Mouse (Mus musculus): Measurements from ENCODE around the gene Slc25a21. TPM values are rescaled to one million over a fixed set of nuclear protein-coding genes. Genes with fewer than 3 reads are reported as not detected.
A peak's percentile ranks its signal among the peaks of the same experiment; 100 is the strongest.

Gene Slc25a21
- total RNA-seq, 4 experiments from 2014 or later: 0.68 to 1.7 (median 1.1) TPM

DNA sequence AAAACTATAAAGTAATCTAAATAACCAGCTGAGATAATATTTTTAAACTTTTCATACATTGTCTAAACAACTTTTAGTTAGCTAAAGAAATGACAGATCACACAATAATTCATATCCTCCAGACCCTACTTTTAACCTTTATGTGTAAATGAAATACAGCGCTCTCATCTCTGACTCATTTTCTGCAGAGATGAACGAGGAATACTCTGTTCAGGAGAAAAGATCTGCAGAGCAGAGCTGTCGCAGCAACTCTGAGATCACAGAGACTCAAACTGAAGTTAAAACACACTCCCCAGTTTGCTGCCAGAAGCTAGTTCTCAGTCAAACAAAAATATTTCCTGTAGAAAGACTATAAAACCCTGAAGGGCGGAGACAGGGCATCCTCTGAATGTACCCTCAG lies 177.5 kb downstream of the Slc25a21 start:
- DNase-seq (ENCODE audit: low spot score in 2 of 2): no peak

DNA sequence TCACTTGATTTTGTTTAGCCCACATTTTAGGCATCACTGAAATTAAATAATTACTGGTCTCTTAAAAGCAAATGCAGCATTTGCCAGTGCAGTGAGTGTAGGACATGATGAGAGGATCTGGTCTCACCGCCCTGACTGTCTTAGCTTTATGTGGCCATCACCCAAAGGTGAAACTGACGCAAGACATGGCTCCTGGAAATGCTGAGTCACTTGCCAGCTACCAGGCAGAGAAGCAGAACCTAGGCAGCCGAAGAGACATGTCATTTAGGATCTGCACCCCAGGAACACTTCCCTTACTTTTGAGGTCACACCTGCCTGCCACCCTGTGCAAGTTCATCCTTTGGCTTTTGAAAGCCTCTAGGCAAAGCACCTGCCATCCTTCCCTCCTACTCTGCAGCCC lies 180.4 kb downstream of the Slc25a21 start:
- no peak for DNase-seq (ENCODE audit: low spot score in 2 of 2)

DNA sequence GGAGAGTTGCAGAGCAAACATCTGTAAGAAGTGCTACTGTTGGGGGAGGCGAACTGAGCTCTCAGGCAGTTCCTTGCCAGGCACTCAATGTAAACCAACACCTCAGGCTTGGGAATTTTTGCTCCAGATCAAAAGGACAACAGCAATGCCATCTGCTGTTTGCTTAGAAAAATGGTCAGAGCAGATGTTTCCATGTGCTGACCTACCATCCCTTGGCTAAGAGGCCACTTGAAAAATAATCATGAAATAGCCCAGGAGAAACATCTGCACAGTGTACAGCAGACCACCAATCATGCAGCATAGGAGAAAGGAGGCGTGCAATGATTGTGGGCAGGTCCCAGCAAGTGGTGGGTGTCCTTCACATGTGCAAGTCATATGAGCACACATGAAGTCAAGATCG lies 180.9 kb downstream of the Slc25a21 start:
- no peak for DNase-seq (ENCODE audit: low spot score in 2 of 2)

DNA sequence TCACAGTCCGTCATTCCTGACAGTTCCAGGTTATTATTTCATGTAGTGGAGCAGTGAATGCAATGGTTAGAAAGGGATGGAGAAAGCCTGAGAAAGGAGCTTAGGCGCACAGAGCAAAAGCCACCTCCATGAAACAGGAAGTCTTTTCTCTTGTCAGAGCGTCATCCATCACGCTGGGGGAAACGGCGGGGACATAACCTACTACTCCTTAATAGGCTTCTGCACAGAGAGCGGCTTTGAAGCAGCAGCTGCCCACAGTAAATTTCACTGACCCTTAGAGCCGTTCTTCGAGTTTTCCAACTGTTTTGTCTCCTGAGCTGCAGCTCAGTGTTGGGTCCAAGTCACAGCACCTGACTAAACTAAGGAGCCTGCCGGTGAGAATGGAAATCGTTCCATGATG lies 188.3 kb downstream of the Slc25a21 start:
- DNase-seq (ENCODE audit: low spot score in 2 of 2): no peak

DNA sequence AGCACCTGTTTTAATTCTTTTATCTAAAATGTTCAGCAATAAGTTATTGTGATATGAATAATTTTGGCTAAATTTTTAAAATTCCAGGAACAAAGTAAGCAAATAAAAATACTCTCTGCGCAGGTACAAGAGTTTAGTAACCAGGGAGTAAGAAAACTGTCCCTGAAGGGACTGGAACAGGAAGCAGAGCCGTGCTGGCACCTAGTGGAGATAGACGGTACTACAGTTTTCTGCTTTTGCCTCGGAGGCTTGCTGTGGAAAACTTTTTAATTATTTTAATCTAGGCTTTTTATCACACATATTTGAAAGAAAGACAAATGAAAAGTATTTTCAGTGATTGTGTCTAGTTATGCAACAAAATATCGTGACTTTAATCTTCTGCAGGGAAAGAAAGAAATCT lies 211.2 kb downstream of the Slc25a21 start:
- DNase-seq (ENCODE audit: low spot score in 2 of 2): peak in 1 of 2 experiments; percentile 37

DNA sequence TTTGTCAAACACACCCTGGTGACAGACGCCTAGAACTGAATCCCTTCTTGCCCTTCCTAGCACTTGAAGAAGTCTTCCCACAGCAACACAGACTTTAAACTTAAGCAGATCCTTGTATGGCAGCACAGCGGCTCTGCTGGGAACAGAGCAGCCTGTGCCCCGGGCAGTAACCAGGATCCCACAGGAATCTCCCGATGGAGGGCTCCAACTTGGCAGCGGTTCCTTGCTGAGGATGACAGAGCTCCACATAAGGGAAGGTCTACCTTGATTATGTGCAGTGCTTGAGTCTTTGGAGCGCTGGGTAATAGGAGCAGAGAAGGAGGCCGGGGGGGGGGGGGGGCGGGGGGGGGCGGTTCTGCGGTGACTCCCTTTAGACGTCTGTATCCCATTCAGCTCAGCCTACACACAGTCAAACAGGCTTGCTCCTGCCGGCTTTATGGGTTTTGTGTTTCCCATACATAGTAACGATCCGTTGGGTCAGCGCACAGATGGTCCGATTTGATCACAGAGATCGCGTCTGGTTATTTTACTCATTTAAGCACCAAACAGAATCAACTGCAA lies 215.1 kb downstream of the Slc25a21 start:
- no peak for DNase-seq (ENCODE audit: low spot score in 2 of 2)

DNA sequence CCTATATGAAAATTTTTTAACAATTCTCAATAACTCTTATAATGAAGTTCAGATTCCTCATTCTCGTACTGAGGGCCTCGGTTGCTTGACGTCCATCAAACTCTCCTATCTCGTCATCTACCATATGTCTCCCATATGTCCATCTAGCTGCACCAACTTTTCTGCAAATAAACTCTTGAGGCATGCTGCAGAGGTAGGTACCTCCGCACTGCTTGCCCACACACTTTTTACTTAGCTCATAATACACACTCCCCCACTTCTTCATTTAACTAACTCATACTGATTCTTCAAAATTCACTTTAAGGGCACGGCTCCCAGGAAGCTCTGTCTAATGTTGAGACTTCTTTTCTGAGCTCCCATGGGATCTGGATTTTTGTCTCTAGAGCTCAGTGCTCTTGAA lies 222.0 kb downstream of the Slc25a21 start:
- DNase-seq (ENCODE audit: low spot score in 2 of 2): peak in 1 of 2 experiments; percentile 9

DNA sequence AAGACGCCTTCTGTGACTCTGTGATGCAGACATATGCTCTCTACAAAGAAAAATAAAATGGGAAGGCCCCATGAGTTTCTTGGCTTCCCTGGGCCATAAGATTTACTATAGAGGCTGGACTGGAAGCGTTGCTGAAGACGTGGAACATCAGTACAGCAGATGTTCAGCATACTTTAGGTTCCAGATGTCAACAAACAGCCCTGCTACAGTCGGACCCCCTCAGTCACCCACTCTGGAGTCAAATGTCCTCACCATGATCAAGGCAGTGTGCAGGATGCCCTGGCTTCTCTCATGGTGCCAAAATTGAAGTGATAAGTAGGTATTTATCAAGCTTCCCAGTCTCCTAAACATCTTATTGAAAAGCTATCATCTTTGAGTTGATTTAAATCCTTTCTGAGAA lies 234.0 kb downstream of the Slc25a21 start:
- no peak for DNase-seq (ENCODE audit: low spot score in 2 of 2)

DNA sequence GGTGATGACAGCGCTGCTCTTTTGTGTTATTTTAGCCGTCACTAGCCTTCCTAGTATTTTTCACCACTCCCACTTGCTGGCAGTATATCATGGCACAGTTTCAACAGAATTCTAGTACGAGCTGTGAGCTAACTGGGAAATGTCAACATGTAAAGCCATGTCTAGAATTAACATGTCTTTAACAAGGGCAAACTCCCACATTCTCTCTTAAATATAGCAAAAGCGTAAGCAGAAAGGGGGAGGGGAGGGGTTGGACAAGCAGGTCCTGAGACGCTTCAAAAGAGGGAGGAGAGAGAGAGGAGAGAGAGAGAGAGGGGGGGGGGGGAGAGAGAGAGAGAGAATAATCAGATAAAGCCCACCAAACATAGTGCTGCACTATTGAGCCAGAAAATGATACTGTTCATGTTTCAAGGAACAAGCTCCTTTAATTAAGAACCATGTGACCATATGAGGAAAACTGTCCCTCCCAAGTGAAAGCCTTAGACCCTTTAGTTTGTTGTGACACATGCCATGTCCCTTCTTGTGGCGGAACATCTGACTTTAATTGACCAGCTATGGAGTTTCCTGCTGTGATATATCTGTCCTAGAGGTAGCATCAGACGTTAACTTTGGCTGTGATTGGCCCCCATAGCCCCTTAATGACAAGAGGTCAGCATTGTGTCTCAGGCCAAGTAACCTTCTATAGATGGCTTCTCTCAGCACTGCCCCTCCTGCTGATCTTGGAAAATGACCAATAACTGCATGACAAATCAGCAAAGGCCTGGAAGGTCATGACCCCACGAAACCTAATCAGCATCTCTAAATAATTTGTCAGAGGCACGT lies 237.8 kb downstream of the Slc25a21 start:
- no peak for DNase-seq (ENCODE audit: low spot score in 2 of 2)

DNA sequence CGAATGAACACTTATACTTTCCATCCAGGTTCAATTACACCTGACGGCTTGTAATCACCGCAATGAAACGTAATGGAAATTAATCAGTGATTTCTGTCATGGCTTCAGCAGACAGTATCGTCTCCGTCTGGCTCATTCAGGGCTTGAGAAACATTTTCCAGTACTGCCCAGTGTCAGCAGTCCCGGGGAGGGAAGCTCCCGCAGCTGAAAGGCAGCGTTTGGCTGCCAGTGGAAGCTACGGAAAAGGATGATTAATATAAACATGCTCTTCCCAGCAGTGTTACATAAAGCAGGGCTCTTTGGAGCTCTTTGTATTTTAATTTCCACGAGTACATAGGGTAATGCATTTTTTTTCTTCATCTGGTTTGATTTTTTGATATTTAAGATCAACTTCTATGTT lies 239.0 kb downstream of the Slc25a21 start:
- DNase-seq (ENCODE audit: low spot score in 2 of 2): no peak

DNA sequence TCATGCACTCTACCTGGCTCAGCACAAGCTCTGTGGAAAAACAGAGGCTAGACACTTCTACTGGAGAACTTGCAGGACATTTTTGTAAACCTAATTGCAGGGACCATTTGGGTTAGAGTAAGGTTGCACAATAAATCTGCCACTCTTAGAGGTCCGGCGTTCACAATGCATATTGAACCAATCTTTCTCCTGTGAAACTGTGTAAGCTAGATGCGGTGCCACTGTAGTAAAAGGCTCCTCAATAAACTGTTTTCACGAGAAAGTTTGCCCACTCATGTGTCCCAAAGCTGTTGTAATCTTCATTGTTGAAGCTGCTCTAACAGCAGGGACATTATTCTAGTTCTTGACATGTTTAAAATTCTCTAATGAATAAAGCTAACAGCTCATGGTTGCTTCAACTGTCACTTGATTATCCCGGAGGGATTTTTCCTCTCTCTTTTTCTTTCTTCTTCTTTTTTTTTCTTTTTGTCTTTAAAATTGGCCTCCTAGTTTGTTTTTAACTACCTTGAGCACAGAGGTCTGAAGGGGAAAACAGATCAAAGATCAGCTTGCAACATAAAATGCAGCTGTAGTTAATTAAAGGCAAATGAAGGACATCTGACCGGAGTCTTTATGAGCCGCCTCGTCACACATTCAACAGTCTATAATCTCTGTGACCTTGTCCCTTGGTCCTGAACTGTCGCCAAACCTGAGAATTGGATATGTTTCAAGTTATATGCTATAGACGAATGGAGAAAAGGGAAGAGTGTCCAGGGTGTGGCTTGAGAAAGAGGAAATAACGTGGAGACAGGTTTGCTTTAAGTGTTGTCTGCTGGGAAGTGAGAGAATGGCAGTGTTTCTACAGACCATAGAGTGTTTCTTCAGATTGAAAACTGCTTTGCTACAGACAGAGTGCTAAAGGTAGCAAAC lies 245.3 kb downstream of the Slc25a21 start:
- no peak for DNase-seq (ENCODE audit: low spot score in 2 of 2)

DNA sequence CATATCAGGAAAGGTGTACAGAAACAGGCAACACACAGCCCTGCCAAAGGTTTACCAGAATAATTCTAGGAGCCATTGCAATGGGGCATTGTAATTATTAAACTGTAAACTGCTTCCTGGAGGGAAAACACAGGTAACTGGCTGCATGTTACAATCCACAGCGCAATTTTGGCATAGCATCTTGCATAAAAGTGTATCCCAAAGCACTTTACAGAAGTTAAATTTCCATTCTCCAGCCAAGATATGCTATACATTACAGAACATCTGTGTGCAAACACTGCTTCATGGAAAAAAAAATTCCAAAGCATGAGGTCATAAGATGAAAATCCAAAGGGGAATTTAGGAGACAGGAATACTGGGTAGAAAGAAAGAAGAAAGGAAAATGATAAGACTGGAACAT lies 253.0 kb downstream of the Slc25a21 start:
- DNase-seq (ENCODE audit: low spot score in 2 of 2): no peak

DNA sequence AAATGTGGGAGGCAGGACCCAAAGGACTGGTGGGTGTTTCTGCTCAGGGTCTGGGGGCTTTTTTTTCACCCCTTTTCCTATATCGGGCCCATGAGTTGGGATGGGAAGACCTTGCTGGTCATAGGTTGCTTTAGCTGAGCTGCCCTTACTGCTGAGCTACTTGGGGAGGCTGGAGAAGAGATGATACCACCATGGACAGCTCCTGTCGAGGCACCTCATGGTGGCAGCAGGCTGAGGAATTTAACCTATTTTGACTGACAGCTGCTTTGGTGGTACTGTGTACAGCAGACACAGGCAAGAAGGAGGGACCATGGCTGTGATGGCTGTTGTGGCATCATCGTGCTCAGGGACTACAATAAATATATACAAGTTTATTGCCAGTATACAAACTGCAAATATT lies 256.4 kb downstream of the Slc25a21 start:
- no peak for DNase-seq (ENCODE audit: low spot score in 2 of 2)

DNA sequence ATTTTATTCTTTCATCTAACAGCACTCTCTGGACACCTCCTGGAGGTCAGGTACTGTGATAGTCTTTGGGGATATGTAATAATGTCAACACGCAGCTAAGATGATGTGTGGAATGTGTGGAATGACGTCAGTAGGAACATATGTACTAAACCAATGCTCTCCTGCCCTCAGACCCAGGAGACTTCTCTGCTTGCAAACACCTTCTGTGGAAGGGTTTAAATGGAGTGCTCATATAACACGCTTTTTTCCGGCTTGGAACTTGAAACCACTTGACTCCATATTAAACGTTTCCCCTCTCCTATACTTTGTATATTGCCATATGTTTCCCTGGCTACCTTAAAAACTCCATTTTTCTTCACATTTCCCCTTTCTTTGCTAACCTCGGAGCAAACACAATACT lies 279.1 kb downstream of the Slc25a21 start:
- no peak for DNase-seq (ENCODE audit: low spot score in 2 of 2)

DNA sequence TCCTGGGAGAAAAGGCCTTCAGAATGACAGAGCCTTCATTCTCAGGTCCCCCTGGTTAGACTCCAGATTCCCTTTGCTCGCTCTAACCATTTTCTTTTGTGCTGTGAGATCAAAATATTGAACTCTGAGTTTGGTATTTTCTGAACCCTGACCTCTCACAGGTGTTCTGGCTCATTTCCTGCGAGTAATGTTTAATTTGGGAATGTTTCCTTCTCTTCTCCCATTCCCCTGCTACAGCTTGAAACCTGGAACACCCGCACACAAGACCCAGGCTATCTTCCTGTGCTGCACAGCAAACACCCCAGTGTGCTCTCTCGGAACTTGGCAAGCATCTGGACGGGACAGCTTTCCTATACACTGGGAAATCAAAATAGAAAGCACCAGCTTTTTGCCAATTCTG lies 290.8 kb downstream of the Slc25a21 start:
- no peak for DNase-seq (ENCODE audit: low spot score in 2 of 2)

DNA sequence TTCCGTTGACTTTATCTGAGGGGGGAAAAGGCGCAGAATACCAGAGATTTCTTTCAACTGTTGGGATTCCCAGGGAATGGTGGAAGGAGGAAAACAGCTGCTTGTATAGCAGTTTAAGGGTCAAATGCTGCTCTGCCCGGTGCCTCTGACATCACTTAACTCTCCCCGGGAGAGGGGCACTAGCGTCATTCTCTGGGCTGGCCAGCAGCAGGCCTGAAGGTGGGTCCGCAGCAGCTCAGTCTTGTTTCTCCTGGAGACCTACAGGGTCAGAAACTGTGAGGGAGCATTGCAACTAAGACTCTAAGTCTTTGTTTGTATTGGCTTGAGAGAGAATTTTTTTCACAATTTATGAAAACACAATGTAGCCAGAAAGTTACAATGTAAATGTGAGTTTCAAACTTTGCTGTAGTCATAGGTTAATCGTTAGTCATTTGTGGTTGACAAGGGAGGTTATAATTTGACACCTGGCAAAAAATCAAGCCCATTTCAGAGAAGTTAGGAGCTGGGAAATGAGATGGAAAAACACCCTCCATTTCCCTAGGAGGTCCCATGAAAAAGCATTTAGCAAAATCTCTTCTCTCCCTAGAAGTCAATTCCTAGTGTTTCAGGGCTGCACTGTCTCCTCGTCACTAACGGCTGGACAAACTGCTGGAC lies 291.5 kb downstream of the Slc25a21 start:
- no peak for DNase-seq (ENCODE audit: low spot score in 2 of 2)

DNA sequence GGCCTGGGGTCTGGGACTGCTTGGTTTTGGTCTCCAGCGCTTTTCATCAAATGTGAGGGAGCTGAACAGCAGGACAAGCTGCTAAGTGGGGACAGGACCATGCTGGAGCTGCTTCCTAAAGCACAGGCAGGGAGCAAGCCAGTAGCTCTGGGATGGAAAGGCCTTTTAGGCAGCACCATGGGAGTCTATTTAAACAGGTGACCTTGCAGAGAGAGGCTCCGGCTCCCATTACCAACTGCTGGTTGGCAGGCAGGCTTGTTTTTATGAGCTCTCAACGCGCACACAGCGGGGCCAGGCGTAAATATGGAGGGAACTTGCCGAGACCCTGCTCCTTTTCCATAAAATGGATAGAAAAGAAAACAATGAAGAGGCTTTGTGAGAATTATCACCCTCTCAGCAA lies 292.1 kb downstream of the Slc25a21 start:
- no peak for DNase-seq (ENCODE audit: low spot score in 2 of 2)

DNA sequence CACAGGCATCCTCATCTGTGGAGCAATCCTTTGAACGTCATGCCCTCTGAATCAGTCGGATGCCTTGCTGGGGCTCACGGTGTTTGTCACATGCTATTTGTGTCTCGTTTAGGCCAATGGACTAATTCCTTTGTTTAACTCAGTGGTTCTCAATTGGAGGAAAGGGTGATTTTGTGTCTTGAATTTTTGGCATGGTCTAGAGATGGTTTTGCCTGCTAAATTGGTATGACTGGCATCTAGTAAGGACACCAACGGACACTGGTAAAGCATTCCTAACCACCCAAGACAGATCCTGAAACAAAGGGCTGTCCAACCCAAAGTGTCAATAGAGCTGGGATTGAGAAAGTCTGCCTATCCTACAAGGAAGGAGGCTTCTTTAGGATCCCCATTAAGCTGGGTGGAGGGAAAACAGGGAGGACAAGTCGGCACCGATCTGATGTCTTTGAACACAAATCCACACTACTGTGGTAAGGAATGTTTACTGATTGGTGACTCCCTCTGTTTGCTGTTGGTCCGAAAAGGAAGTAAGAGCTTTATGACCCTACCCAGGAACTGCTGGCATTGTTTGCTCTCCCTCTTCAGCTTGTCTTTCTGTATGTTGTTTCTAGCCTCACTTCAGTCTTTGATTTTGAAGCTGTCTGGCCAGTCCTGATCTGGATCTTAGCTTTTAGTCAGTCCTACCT lies 294.4 kb downstream of the Slc25a21 start:
- no peak for DNase-seq (ENCODE audit: low spot score in 2 of 2)

DNA sequence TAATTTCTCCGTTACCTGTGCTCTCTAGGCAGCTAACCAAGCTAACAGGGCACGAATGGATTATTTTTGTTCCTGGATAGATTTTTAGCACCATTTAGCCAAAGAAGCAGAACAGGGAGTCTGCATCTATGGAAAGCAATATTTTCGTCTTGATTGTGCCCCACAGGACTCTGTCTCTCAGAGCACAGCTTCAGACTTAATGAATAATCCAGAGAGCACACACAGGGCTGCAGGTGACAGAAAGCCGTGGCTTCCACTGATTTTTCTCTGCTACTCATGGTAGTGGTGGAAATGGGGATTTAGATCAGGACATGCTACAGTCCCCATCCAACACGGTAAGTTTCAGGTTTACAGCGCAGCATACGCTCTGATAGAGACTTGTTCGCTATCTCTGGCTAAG lies 299.3 kb downstream of the Slc25a21 start:
- no peak for DNase-seq (ENCODE audit: low spot score in 2 of 2)

DNA sequence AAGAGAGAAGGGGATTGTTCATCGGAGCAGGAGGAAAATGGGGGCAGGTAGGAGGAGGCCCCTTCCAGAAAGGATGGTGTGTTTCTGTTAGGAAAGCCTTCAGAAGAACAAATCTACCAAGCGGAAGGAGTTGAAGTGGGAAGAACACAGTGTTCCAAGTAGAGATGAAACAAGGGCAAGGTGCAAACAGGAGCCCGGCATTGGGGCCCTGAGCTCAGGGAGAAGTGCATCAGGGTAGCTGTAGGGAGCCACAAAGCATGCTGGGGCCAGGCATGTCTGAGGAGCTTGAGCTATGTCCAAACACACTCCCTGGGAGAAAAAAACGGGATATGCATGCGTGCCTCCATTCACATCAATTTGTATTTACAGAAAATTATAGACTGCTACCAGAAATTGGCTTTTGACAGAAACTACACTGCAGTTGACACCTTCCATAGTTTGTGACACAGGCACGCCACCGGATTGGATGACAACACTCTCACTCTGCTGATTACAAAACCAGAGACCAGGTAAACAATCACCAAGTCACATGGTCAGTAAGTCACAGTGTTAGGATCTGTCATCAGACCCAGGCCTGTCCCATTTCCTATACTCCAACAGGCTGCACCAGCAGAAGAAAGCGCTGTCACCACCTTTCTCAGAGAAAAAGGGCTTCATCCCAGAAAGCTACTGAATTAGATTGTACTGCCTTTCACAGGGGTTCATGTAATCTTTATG lies 299.9 kb downstream of the Slc25a21 start:
- no peak for DNase-seq (ENCODE audit: low spot score in 2 of 2)

All from left cerebral cortex, adult 8-10 months (tissue).